In genomic region chrX:135008720-135009470, GRCm38 (mm10) we compare ENCODE assay signal across 7 mouse cellular contexts. TPM values are rescaled to one million over a fixed set of nuclear protein-coding genes. Genes with fewer than 3 reads are reported as not detected.
DNase-seq lines count a peak whose midpoint lies in the region; ATAC-seq lines count a peak whose summit lies in the region.

Gene Zmat1, minus strand, starts transcription at chrX:135009209.

- WGBS in intestine, embryonic 16.5 days, result 11% methylated on average over 46 of the region's 65 CpGs
- WGBS in midbrain, embryonic 11.5 days, result 28% methylated on average over 42 of the region's 65 CpGs

- H3K27ac ChIP-seq in intestine, embryonic 16.5 days (ENCODE audit: low read length), result peak within 1 kb of the TSS; percentile 84
- H3K27ac ChIP-seq in midbrain, embryonic 11.5 days (ENCODE audit: low read depth, low read length), result peak within 1 kb of the TSS; percentile 88

- no peaks in the 10 kb centered on the region; the same call in 1 of the 2 replicates for H3K27me3 ChIP-seq in intestine, embryonic 16.5 days (replicated peaks; ENCODE audit: control insufficient read depth, insufficient read depth, low read length)
- H3K27me3 ChIP-seq in midbrain, embryonic 11.5 days (ENCODE audit: control insufficient read depth, insufficient read depth, low read length), result peaks cover 3% of the 10 kb centered on the region; the same call in 1 of the 2 replicates

- peak within 1 kb of the TSS; percentile 43 for H3K4me2 ChIP-seq in intestine, embryonic 16.5 days (ENCODE audit: low read depth, low read length)
- H3K4me2 ChIP-seq in midbrain, embryonic 11.5 days, result peak within 1 kb of the TSS; percentile 45

- DNase-seq in adrenal gland, adult 8-10 months, result peak; percentile 90
- DNase-seq in embryo, embryonic 9.5 days (ENCODE audit: extremely low spot score), result peak; percentile 74
- DNase-seq in gastrocnemius, postnatal 4 days (ENCODE audit: low spot score in 2 of 2), result peak; percentile 69 to 85
- DNase-seq in left cerebral cortex, postnatal 36 days (ENCODE audit: low spot score in 2 of 2), result peak; percentile 82 to 84
- DNase-seq in midbrain, embryonic 11.5 days (ENCODE audit: low spot score, missing footprints), result peak; percentile 94
- peak; percentile 90 for DNase-seq in skeletal muscle tissue, adult 2 months (ENCODE audit: low read depth, low spot score)

- peak; percentile 100 for ATAC-seq in intestine, embryonic 16.5 days
- peak; percentile 99 for ATAC-seq in midbrain, embryonic 11.5 days (ENCODE audit: low FRiP score)

- intact Hi-C loops in left cerebral cortex, postnatal 36 days (cut with DNase I), result no loop called here

- H3K4me1 ChIP-seq in intestine, embryonic 16.5 days (ENCODE audit: control insufficient read depth, insufficient read depth, low read length), result no peaks in the 10 kb centered on the region
- peaks cover 3% of the 10 kb centered on the region; the same call in 1 of the 2 replicates for H3K4me1 ChIP-seq in midbrain, embryonic 11.5 days (ENCODE audit: control insufficient read depth, insufficient read depth, low read length)

- no peaks in the 10 kb centered on the region for H3K9me3 ChIP-seq in intestine, embryonic 16.5 days (ENCODE audit: control insufficient read depth, low read length)
- no peaks in the 10 kb centered on the region for H3K9me3 ChIP-seq in midbrain, embryonic 11.5 days (ENCODE audit: control insufficient read depth, low read length)

- H3K36me3 ChIP-seq in intestine, embryonic 16.5 days (ENCODE audit: control insufficient read depth, insufficient read depth, low read length), result no peaks in the 10 kb centered on the region
- no peaks in the 10 kb centered on the region for H3K36me3 ChIP-seq in midbrain, embryonic 11.5 days (ENCODE audit: control insufficient read depth, insufficient read depth, low read length)

- H3K9ac ChIP-seq in intestine, embryonic 16.5 days (ENCODE audit: low read depth, low read length), result peak within 1 kb of the TSS; percentile 83
- H3K9ac ChIP-seq in midbrain, embryonic 11.5 days (ENCODE audit: low read length), result peak within 1 kb of the TSS; percentile 80

- peak within 1 kb of the TSS; percentile 61 for H3K4me3 ChIP-seq in intestine, embryonic 16.5 days (ENCODE audit: low read length)
- H3K4me3 ChIP-seq in midbrain, embryonic 11.5 days (ENCODE audit: low read depth, low read length), result peak within 1 kb of the TSS; percentile 56

RNA-seq across cellular contexts. Expression of gene Zmat1, which starts in this region (rescaled TPM):
- 10 to 100 TPM in 3 of 4 experiments, 1 to 10 TPM in 1; 9.4 to 10.9 (median 10.3) TPM for total RNA-seq in adrenal gland, adult 8-10 months (2022)
- 1 to 10 TPM; 4.1 to 5.8 TPM for total RNA-seq in gastrocnemius, postnatal 4 days (2021)
- polyA plus RNA-seq in intestine, embryonic 16.5 days (2015; fragmentation: Nextera tagmentation; extraction: Ambion mirVana), result 2.6 and 3.1 TPM in 2 replicates
- 10 to 100 TPM in 1 of 2 experiments, 1 to 10 TPM in 1; 8.9 to 10.3 TPM for total RNA-seq in left cerebral cortex, postnatal 36 days (2021)
- polyA plus RNA-seq in midbrain, embryonic 11.5 days (2014; fragmentation: Nextera tagmentation; extraction: Ambion mirVana), result 5.3 and 6.7 TPM in 2 replicates

Comparison
In these comparisons a context has a peak if more than half of its experiments do, and no peak if none do; other contexts are left out.
1. Peak in every context shown above with its lines: DNase-seq, ATAC-seq, H3K4me3 ChIP-seq and H3K27ac ChIP-seq.